Mouse (Mus musculus) c-Kit-positive CD71-positive TER-119-positive erythroid progenitor cells, embryonic 14.5 days (primary cell): ENCODE measurements around the gene Cab39.

Experiments
- DNase-seq: peaks from one replicate; pipeline ENCODE4 v3.0.0-alpha.2; 2013; ENCODE audit warnings: low spot score

The Cab39 gene

GRCm38 (mm10) chr1:85900521-85901333 lies 107.5 kb downstream of the Cab39 start:
- DNase-seq, result no peak
